In the genomic region with DNA sequence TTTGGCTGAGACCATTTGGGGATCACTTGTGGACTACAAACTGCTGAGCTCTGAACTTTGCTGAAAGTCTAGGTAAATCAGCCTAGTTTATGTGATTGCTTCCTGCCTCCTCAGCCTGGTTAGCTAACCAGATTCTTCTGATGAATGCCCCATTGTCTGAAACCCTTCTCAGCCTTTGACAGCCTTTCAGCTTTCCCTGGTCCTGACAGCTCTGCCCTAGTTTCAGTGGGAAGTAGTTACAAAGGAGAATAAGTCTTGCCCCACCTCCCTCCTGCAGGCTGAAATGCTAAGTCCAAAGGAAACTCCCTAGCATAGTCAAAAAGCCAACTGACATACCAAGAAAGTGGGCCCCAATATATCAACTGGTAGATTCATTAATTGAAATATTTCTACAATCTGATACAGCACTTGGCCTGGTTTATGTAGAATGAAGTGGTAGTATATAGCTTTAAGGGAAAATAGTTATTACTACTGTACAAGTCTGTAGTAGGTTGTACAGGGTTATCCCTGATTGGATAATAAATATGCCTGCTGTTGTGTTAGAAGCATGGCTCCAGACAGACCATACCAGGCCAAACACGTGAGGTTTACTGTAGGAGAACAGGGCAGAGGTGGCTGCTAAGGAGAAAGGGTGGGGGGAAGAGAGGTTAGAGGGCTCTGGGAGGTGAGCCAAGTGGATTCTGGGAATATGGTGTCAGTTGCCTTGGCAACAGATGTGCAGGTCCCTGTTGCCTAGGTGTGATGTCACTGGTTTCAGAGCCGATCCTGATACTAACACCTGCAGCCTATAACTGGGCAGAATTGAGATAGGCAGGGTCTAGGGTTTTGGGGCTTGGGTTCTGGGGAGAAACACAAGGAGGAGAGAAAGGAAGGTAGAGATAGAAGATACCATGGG, we compare ENCODE assay signal across 20 mouse cellular contexts. TPM values are rescaled to one million over a fixed set of nuclear protein-coding genes. Genes with fewer than 3 reads are reported as not detected.
DNase-seq lines count a peak whose midpoint lies in the region; ATAC-seq and TF ChIP-seq lines count a peak whose summit lies in the region.
"Had no signal": no experiment of that assay in that cellular context is flagged by ENCODE, and none has a peak within 500 bp of the region (broad histone marks: within the 10 kb centered on the region; RNA-seq: fewer than 3 reads in every experiment).

No protein-coding gene starts in this region.

- no peak for ATAC-seq in embryonic facial prominence, embryonic 11.5 days (replicated peaks; ENCODE audit: insufficient number of reproducible peaks, low FRiP score, low TSS enrichment, low read depth)
- ATAC-seq in forebrain, embryonic 14.5 days = peak; percentile 58; the same call in 1 of the 2 replicates
- ATAC-seq: intestine, postnatal 0 days had no signal

- no peaks in the 10 kb centered on the region; the same call in 1 of the 2 replicates for H3K4me1 ChIP-seq in embryonic facial prominence, embryonic 11.5 days (ENCODE audit: control insufficient read depth, insufficient read depth, low read length)
- peaks cover 16% of the 10 kb centered on the region for H3K4me1 ChIP-seq in embryonic facial prominence, embryonic 10.5 days
- H3K4me1 ChIP-seq in testis, adult 2 months (ENCODE audit: control insufficient read depth, insufficient read depth, low read length) = no peaks in the 10 kb centered on the region
- peaks cover 10% of the 10 kb centered on the region; the same call in 1 of the 2 replicates for H3K4me1 ChIP-seq in forebrain, embryonic 14.5 days (ENCODE audit: control insufficient read depth, insufficient read depth, low read length)
- H3K4me1 ChIP-seq: limb, embryonic 13.5 days had no signal

- H3K4me3 ChIP-seq in embryonic facial prominence, embryonic 11.5 days (ENCODE audit: low read depth, low read length) = no peak overlapping the region
- no peak overlapping the region for H3K4me3 ChIP-seq in embryonic facial prominence, embryonic 10.5 days
- peak overlapping the region; percentile 37 for H3K4me3 ChIP-seq in testis, adult 2 months (ENCODE audit: control insufficient read depth, low read depth, low read length)
- no peak overlapping the region for H3K4me3 ChIP-seq in forebrain, embryonic 14.5 days (ENCODE audit: low read depth, low read length)
- H3K4me3 ChIP-seq: erythroblast, embryonic 14.5 days; limb, embryonic 13.5 days; neural tube, embryonic 13.5 days had no signal

- no peak overlapping the region for H3K9ac ChIP-seq in embryonic facial prominence, embryonic 11.5 days (replicated peaks; ENCODE audit: low read length)
- no peak overlapping the region for H3K9ac ChIP-seq in forebrain, embryonic 14.5 days (ENCODE audit: low read length)
- H3K9ac ChIP-seq: limb, embryonic 13.5 days; neural tube, embryonic 13.5 days had no signal

- no peaks in the 10 kb centered on the region for H3K36me3 ChIP-seq in embryonic facial prominence, embryonic 11.5 days (replicated peaks; ENCODE audit: control insufficient read depth, insufficient read depth, low read depth, low read length)
- no peaks in the 10 kb centered on the region for H3K36me3 ChIP-seq in embryonic facial prominence, embryonic 10.5 days (replicated peaks)
- no peaks in the 10 kb centered on the region for H3K36me3 ChIP-seq in testis, adult 2 months (ENCODE audit: control insufficient read depth, insufficient read depth, low read length)
- H3K36me3 ChIP-seq in forebrain, embryonic 14.5 days (ENCODE audit: control insufficient read depth, insufficient read depth, low read length) = no peaks in the 10 kb centered on the region
- H3K36me3 ChIP-seq: G1E; limb, embryonic 13.5 days; neural tube, embryonic 13.5 days had no signal

- no peak overlapping the region for H3K27ac ChIP-seq in embryonic facial prominence, embryonic 11.5 days (replicated peaks; ENCODE audit: low read depth, low read length)
- H3K27ac ChIP-seq in embryonic facial prominence, embryonic 10.5 days (replicated peaks) = no peak overlapping the region
- H3K27ac ChIP-seq in testis, adult 2 months (ENCODE audit: control insufficient read depth, insufficient read depth, low read depth, low read length) = no peak overlapping the region
- H3K27ac ChIP-seq in forebrain, embryonic 14.5 days (ENCODE audit: low read depth, low read length) = peak overlapping the region; percentile 66; the same call in 1 of the 2 replicates
- H3K27ac ChIP-seq: limb, embryonic 13.5 days; neural tube, embryonic 13.5 days had no signal

- no peaks in the 10 kb centered on the region for H3K27me3 ChIP-seq in embryonic facial prominence, embryonic 11.5 days (ENCODE audit: control insufficient read depth, insufficient read depth, low read length)
- no peaks in the 10 kb centered on the region for H3K27me3 ChIP-seq in embryonic facial prominence, embryonic 10.5 days (replicated peaks; ENCODE audit: low read depth, poor library complexity, severe bottlenecking)
- H3K27me3 ChIP-seq in testis, adult 2 months (ENCODE audit: control insufficient read depth, insufficient read depth, low read length) = no peaks in the 10 kb centered on the region
- H3K27me3 ChIP-seq in forebrain, embryonic 14.5 days (replicated peaks; ENCODE audit: control insufficient read depth, insufficient read depth, low read length) = no peaks in the 10 kb centered on the region
- H3K27me3 ChIP-seq: limb, embryonic 13.5 days; neural tube, embryonic 13.5 days had no signal

- no peak overlapping the region for H3K4me2 ChIP-seq in embryonic facial prominence, embryonic 11.5 days (ENCODE audit: low read depth, low read length)
- no peak overlapping the region for H3K4me2 ChIP-seq in forebrain, embryonic 14.5 days (ENCODE audit: low read length)
- H3K4me2 ChIP-seq: limb, embryonic 13.5 days; neural tube, embryonic 13.5 days had no signal

- no peak for TF ChIP-seq CTCF in testis, adult 2 months (IDR thresholded peaks at IDR 0.05; ENCODE audit: control insufficient read depth, insufficient read depth, insufficient replicate concordance, low read depth, low read length)

- no peaks in the 10 kb centered on the region for H3K9me3 ChIP-seq in embryonic facial prominence, embryonic 11.5 days (replicated peaks; ENCODE audit: control insufficient read depth, low read length)
- no peaks in the 10 kb centered on the region for H3K9me3 ChIP-seq in embryonic facial prominence, embryonic 10.5 days
- no peaks in the 10 kb centered on the region for H3K9me3 ChIP-seq in forebrain, embryonic 14.5 days (replicated peaks; ENCODE audit: control insufficient read depth, low read length)
- H3K9me3 ChIP-seq: G1E; limb, embryonic 13.5 days; neural tube, embryonic 13.5 days had no signal

- no peak for TF ChIP-seq POLR2A in testis, adult 2 months (IDR thresholded peaks at IDR 0.05; ENCODE audit: control insufficient read depth, low read depth, low read length)

- 67% methylated on average over 2 of the region's 2 CpGs for WGBS in embryonic facial prominence, embryonic 11.5 days
- WGBS in embryonic facial prominence, embryonic 10.5 days = 64% methylated on average over 2 of the region's 2 CpGs
- 28% methylated on average over 2 of the region's 2 CpGs for WGBS in forebrain, embryonic 14.5 days

- peak; percentile 42 for DNase-seq in embryonic facial prominence, embryonic 11.5 days (ENCODE audit: low spot score)
- DNase-seq in embryonic facial prominence, embryonic 10.5 days (ENCODE audit: low spot score) = no peak
- no peak for DNase-seq in testis, postnatal 14 days (ENCODE audit: low spot score)
- peak; percentile 62 for DNase-seq in forebrain, embryonic 14.5 days (ENCODE audit: low spot score)
- DNase-seq in retina, postnatal 1 day = peak; percentile 90
- no peak for DNase-seq in urinary bladder, postnatal 4 days (ENCODE audit: low spot score in 2 of 2)
- DNase-seq in urinary bladder, postnatal 36 days (ENCODE audit: low spot score in 2 of 2) = no peak
- DNase-seq: cerebellum, adult 9-11 months; gastrocnemius, postnatal 25 days; kidney, postnatal 25 days; thymus, adult 2 months had no signal

RNA-seq across cellular contexts. Expression of gene Xrcc6, which starts 2.1 kb away (rescaled TPM):
- 91.5 and 94.4 TPM in 2 replicates for polyA plus RNA-seq in embryonic facial prominence, embryonic 11.5 days (2014; fragmentation: Nextera tagmentation; extraction: Ambion mirVana)
- 100 and 104 TPM in 2 replicates for polyA plus RNA-seq in embryonic facial prominence, embryonic 10.5 days (2016; fragmentation: Nextera tagmentation; extraction: Ambion mirVana)
- 16.7 and 20.4 TPM in 2 replicates for polyA plus RNA-seq in testis, adult 2 months (2012; rRNA removed)
- polyA plus RNA-seq in forebrain, embryonic 14.5 days (2014; fragmentation: Nextera tagmentation; extraction: Ambion mirVana) = 55.4 and 56.9 TPM in 2 replicates

RNA-seq across cellular contexts. Expression of gene 1700029P11Rik, which starts 5.2 kb away (rescaled TPM):
- polyA plus RNA-seq in embryonic facial prominence, embryonic 11.5 days (2014; fragmentation: Nextera tagmentation; extraction: Ambion mirVana) = not detected in 2 replicates
- polyA plus RNA-seq in embryonic facial prominence, embryonic 10.5 days (2016; fragmentation: Nextera tagmentation; extraction: Ambion mirVana) = not detected in 2 replicates
- polyA plus RNA-seq in testis, adult 2 months (2012; rRNA removed) = 153 and 159 TPM in 2 replicates
- polyA plus RNA-seq in forebrain, embryonic 14.5 days (2014; fragmentation: Nextera tagmentation; extraction: Ambion mirVana) = not detected in 2 replicates
- polyA plus RNA-seq: erythroblast, embryonic 14.5 days; G1E; heart, postnatal 0 days; intestine, postnatal 0 days; limb, embryonic 13.5 days; lung, embryonic 16.5 days; neural tube, embryonic 13.5 days; spleen, adult 2 months; thymus, adult 2 months had no signal

RNA-seq across cellular contexts. Expression of gene Pmm1, which starts 24.8 kb away (rescaled TPM):
- 19.9 and 21.3 TPM in 2 replicates for polyA plus RNA-seq in embryonic facial prominence, embryonic 11.5 days (2014; fragmentation: Nextera tagmentation; extraction: Ambion mirVana)
- 21.9 and 26.9 TPM in 2 replicates for polyA plus RNA-seq in embryonic facial prominence, embryonic 10.5 days (2016; fragmentation: Nextera tagmentation; extraction: Ambion mirVana)
- 12.1 and 13.8 TPM in 2 replicates for polyA plus RNA-seq in testis, adult 2 months (2012; rRNA removed)
- polyA plus RNA-seq in forebrain, embryonic 14.5 days (2014; fragmentation: Nextera tagmentation; extraction: Ambion mirVana) = 92.6 and 93.3 TPM in 2 replicates

RNA-seq across cellular contexts. Expression of gene Desi1, which starts 48.1 kb away (rescaled TPM):
- 26.9 and 31.6 TPM in 2 replicates for polyA plus RNA-seq in embryonic facial prominence, embryonic 11.5 days (2014; fragmentation: Nextera tagmentation; extraction: Ambion mirVana)
- polyA plus RNA-seq in embryonic facial prominence, embryonic 10.5 days (2016; fragmentation: Nextera tagmentation; extraction: Ambion mirVana) = 35.7 and 38.8 TPM in 2 replicates
- polyA plus RNA-seq in testis, adult 2 months (2012; rRNA removed) = 646 and 682 TPM in 2 replicates
- polyA plus RNA-seq in forebrain, embryonic 14.5 days (2014; fragmentation: Nextera tagmentation; extraction: Ambion mirVana) = 33.4 and 39.5 TPM in 2 replicates

RNA-seq across cellular contexts. Expression of gene Csdc2, which starts 49.0 kb away (rescaled TPM):
- 5.5 and 8.4 TPM in 2 replicates for polyA plus RNA-seq in embryonic facial prominence, embryonic 11.5 days (2014; fragmentation: Nextera tagmentation; extraction: Ambion mirVana)
- polyA plus RNA-seq in embryonic facial prominence, embryonic 10.5 days (2016; fragmentation: Nextera tagmentation; extraction: Ambion mirVana) = 8.1 and 8.5 TPM in 2 replicates
- 8.1 and 9.2 TPM in 2 replicates for polyA plus RNA-seq in testis, adult 2 months (2012; rRNA removed)
- polyA plus RNA-seq in forebrain, embryonic 14.5 days (2014; fragmentation: Nextera tagmentation; extraction: Ambion mirVana) = 72.8 and 110 TPM in 2 replicates
- polyA plus RNA-seq: erythroblast, embryonic 14.5 days; G1E had no signal

Comparison
In these comparisons a context has a peak if more than half of its experiments do, and no peak if none do; other contexts are left out.
1. DNase-seq: peak in embryonic facial prominence, embryonic 11.5 days (single experiment), forebrain, embryonic 14.5 days (single experiment) and retina, postnatal 1 day (single experiment); none in embryonic facial prominence, embryonic 10.5 days (single experiment), testis, postnatal 14 days (single experiment), urinary bladder, postnatal 4 days (0 of 2) and urinary bladder, postnatal 36 days (0 of 2).
2. RNA of gene 1700029P11Rik, which starts 5.2 kb away (polyA plus RNA-seq): 153 to 159 TPM in testis, adult 2 months; not detected in embryonic facial prominence, embryonic 11.5 days, not detected in embryonic facial prominence, embryonic 10.5 days and not detected in forebrain, embryonic 14.5 days; every median in the first group is over 100 times any median in the second.